Mouse (Mus musculus): Measurements from ENCODE around the gene Strada. TPM values are rescaled to one million over a fixed set of nuclear protein-coding genes. Genes with fewer than 3 reads are reported as not detected.
A peak's percentile ranks its signal among the peaks of the same experiment; 100 is the strongest.

The Strada gene
- polyA plus RNA-seq, 1 experiment from 2014 or later: 24.0 TPM

DNA sequence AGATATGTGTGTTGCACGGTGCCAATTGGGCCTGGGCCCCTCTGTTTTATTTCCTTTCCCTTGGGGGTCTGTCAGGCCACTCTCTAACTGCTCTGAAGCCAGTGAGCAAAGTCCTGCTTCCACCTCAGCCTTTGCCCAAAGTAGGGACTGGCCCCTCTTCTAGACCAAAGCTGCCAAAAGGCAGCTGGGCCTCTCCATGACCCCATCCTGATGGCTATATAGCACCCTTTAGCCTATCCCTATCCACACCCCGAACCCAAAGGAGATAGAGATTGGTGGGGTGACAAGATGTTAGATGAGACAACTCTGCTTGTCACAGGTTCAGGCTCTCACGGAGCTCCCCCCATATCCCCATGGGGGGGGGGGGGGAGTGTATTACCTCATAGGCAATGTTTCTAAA is 46.2 kb downstream of the Strada start:
- Histone ChIP-seq H3K4me2 (ENCODE audit: low read depth, low read length) (no peak overlapping the region), H3K9me3 (ENCODE audit: control insufficient read depth, low read length) (no peaks in the 10 kb centered on the region), H3K36me3 (ENCODE audit: control insufficient read depth, insufficient read depth, low read length) (peaks cover 72% of the 10 kb centered on the region), H3K4me3 (ENCODE audit: low read depth, low read length) (no peak overlapping the region), H3K27me3 (replicated peaks; ENCODE audit: control insufficient read depth, insufficient read depth, low read length) (no peaks in the 10 kb centered on the region), H3K27ac (replicated peaks; ENCODE audit: low read depth, low read length) (peak overlapping the region; percentile 33), H3K9ac (ENCODE audit: low read depth, low read length) (no peak overlapping the region), H3K4me1 (ENCODE audit: control insufficient read depth, insufficient read depth, low read length) (peaks cover 11% of the 10 kb centered on the region)
- ATAC-seq (ENCODE audit: low read depth): no peak
- 53% methylated on average over 3 of the region's 3 CpGs for WGBS
- DNase-seq (ENCODE audit: low spot score): no peak

DNA sequence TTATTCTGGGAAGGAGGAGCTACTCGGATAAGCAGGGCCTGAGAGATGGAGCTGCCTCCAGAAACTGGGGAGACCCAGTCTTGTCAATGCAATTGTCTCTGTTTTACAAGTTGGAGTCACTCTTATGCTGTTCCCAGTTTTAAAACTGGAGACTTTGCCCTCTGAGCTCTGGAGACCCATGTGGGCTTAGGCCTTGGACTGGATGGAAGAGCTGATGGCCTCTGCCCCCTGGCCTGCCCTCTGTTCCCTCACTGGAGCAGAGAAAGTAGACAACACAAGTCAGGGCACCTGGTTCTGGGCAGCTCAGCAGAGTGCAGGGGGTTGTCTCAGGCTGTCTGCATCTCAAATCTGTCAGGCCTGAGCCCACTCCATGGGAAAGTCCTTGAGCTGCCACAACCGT is 47.2 kb downstream of the Strada start:
- no peaks in the 10 kb centered on the region for H3K27me3 ChIP-seq (replicated peaks; ENCODE audit: control insufficient read depth, insufficient read depth, low read length)
- H3K9me3 ChIP-seq (ENCODE audit: control insufficient read depth, low read length): no peaks in the 10 kb centered on the region
- no peak overlapping the region for H3K4me3 ChIP-seq (ENCODE audit: low read depth, low read length)
- peaks cover 10% of the 10 kb centered on the region; the same call in 1 of the 2 replicates for H3K4me1 ChIP-seq (ENCODE audit: control insufficient read depth, insufficient read depth, low read length)
- 59% methylated on average over 2 of the region's 2 CpGs for WGBS
- H3K4me2 ChIP-seq (ENCODE audit: low read depth, low read length): no peak overlapping the region
- no peak for DNase-seq (ENCODE audit: low spot score)
- peaks cover 82% of the 10 kb centered on the region for H3K36me3 ChIP-seq (ENCODE audit: control insufficient read depth, insufficient read depth, low read length)
- no peak overlapping the region for H3K27ac ChIP-seq (replicated peaks; ENCODE audit: low read depth, low read length)
- ATAC-seq (ENCODE audit: low read depth): no peak
- no peak overlapping the region for H3K9ac ChIP-seq (ENCODE audit: low read depth, low read length)

DNA sequence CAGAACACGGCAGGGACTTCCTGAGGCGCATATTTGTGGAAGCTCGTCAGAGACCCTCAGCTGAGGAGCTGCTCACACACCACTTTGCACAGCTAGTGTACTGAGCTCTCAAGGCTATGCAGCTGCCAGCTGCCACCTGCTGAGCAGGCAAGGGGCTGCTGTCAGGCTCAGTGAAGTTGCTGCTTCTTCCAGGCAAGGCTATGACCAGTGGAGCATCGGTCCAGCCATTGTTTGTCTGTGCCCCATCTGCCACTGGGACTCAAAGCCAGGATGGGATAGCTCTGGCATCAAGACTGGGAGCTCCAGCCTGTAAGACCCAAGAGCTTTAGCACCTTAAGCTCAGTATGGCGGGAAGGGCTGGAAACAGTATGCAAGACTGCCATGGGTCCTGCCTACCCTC is 47.9 kb downstream of the Strada start:
- 79% methylated on average over 5 of the region's 5 CpGs for WGBS
- Histone ChIP-seq H3K27me3 (replicated peaks; ENCODE audit: control insufficient read depth, insufficient read depth, low read length) (no peaks in the 10 kb centered on the region), H3K27ac (replicated peaks; ENCODE audit: low read depth, low read length) (no peak overlapping the region), H3K4me3 (ENCODE audit: low read depth, low read length) (no peak overlapping the region), H3K4me1 (ENCODE audit: control insufficient read depth, insufficient read depth, low read length) (peaks cover 10% of the 10 kb centered on the region; the same call in 1 of the 2 replicates), H3K9ac (ENCODE audit: low read depth, low read length) (no peak overlapping the region), H3K36me3 (ENCODE audit: control insufficient read depth, insufficient read depth, low read length) (peaks cover 88% of the 10 kb centered on the region), H3K4me2 (ENCODE audit: low read depth, low read length) (no peak overlapping the region), H3K9me3 (ENCODE audit: control insufficient read depth, low read length) (no peaks in the 10 kb centered on the region)
- no peak for ATAC-seq (ENCODE audit: low read depth)
- no peak for DNase-seq (ENCODE audit: low spot score)

DNA sequence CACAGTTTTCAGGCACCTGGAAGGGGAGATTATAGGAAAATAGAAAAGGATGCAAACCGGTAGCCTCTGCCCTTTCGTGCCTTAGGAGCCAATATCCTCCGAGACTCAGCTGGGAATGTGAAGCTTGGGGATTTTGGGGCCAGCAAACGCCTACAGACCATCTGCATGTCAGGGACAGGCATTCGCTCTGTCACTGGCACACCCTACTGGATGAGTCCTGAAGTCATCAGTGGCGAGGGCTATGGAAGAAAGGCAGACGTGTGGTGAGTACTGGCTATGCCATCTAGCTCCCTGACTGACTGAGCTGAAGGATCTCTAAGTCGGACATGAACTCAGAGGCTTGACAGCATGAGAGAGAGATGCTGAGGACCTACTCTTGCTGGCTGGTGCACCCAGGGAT is 49.8 kb downstream of the Strada start:
- no peaks in the 10 kb centered on the region for H3K4me1 ChIP-seq (ENCODE audit: control insufficient read depth, insufficient read depth, low read length)
- no peak overlapping the region for H3K4me3 ChIP-seq (ENCODE audit: low read depth, low read length)
- no peak for ATAC-seq (ENCODE audit: low read depth)
- 81% methylated on average over 8 of the region's 8 CpGs for WGBS
- no peaks in the 10 kb centered on the region for H3K9me3 ChIP-seq (ENCODE audit: control insufficient read depth, low read length)
- peaks cover 92% of the 10 kb centered on the region for H3K36me3 ChIP-seq (ENCODE audit: control insufficient read depth, insufficient read depth, low read length)
- H3K27ac ChIP-seq (replicated peaks; ENCODE audit: low read depth, low read length): no peak overlapping the region
- H3K9ac ChIP-seq (ENCODE audit: low read depth, low read length): no peak overlapping the region
- no peaks in the 10 kb centered on the region for H3K27me3 ChIP-seq (replicated peaks; ENCODE audit: control insufficient read depth, insufficient read depth, low read length)
- DNase-seq (ENCODE audit: low spot score): no peak
- H3K4me2 ChIP-seq (ENCODE audit: low read depth, low read length): no peak overlapping the region

DNA sequence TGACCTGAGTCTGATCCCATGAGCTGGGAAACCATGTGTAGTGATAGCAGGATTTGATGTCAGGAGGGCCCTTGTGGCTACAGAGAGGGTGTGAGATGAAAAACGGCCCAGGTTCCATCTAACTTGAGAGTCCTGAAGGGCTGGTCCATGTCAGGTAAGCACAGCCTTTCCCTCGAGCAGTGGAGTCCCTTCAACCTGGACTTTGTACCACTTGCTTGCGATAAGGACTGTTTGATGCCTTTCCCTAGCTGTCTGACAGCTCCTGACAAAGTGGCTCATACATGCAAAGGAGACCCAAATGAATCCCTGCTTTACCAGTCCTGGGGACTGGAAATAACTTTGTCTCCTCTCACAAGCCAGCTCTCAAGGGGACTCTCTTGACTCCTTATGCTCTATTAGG is 50.7 kb downstream of the Strada start:
- Histone ChIP-seq H3K4me2 (ENCODE audit: low read depth, low read length) (no peak overlapping the region), H3K36me3 (ENCODE audit: control insufficient read depth, insufficient read depth, low read length) (peaks cover 91% of the 10 kb centered on the region), H3K4me1 (ENCODE audit: control insufficient read depth, insufficient read depth, low read length) (no peaks in the 10 kb centered on the region), H3K9me3 (ENCODE audit: control insufficient read depth, low read length) (no peaks in the 10 kb centered on the region), H3K27ac (replicated peaks; ENCODE audit: low read depth, low read length) (no peak overlapping the region), H3K27me3 (replicated peaks; ENCODE audit: control insufficient read depth, insufficient read depth, low read length) (no peaks in the 10 kb centered on the region), H3K9ac (ENCODE audit: low read depth, low read length) (no peak overlapping the region), H3K4me3 (ENCODE audit: low read depth, low read length) (no peak overlapping the region)
- no peak for ATAC-seq (ENCODE audit: low read depth)
- WGBS: 88% methylated on average over 3 of the region's 3 CpGs
- no peak for DNase-seq (ENCODE audit: low spot score)

DNA sequence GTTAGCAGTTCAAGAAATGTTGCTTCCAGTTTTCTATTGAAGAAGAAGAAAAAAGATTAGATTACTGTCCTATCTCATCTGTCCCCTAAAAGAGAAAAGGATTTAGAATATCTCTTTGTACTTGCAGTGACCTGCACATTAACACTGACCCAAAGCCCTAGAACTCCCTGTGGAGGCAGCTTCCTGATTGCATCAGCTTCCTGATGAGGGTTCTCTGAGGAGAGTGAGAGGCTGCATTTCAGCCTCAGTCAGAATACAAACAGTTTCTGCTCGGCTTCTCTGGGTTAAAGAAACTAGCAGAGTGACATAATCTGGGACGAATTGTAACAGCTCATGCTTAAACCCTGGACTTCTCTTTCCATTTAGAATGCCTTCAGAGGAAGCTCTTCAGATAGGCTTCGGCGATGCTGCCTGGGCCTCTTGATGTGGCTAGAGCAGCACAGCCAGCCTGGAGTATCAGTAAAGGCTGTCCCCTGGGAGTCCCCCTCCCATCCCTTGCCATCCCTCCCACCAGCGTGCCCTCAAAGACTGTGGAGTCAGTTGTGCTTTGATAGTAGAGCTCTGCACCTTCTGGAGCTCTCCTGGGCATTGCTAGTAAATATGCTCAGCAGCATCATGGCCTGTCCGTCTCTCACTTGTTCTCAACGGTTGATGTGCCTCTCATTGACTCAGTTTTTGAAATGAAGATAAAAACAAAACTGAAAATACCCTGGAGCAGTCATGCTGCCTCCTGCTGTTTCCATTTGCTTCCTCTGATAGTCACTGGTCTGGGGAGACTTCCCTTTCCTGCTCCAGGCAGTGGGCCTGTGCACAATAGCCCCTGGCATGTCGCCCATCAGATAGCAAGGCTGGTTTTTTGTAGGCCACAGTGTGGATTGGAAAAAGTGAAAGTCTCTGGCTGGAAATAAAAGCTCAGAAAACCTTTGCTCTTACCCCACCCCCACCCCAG is 67.1 kb downstream of the Strada start:
- Histone ChIP-seq H3K27me3 (replicated peaks; ENCODE audit: control insufficient read depth, insufficient read depth, low read length) (no peaks in the 10 kb centered on the region), H3K4me3 (ENCODE audit: low read depth, low read length) (no peak overlapping the region), H3K9me3 (ENCODE audit: control insufficient read depth, low read length) (no peaks in the 10 kb centered on the region), H3K36me3 (ENCODE audit: control insufficient read depth, insufficient read depth, low read length) (peaks cover 44% of the 10 kb centered on the region), H3K4me1 (ENCODE audit: control insufficient read depth, insufficient read depth, low read length) (peaks cover 3% of the 10 kb centered on the region; the same call in 1 of the 2 replicates), H3K9ac (ENCODE audit: low read depth, low read length) (0 out of 2 replicates have a peak overlapping the region, but pooled peaks have one; percentile 32), H3K27ac (replicated peaks; ENCODE audit: low read depth, low read length) (peak overlapping the region; percentile 68; the same call in 1 of the 2 replicates), H3K4me2 (ENCODE audit: low read depth, low read length) (no peak overlapping the region)
- DNase-seq (ENCODE audit: low spot score) (peak; percentile 68), ATAC-seq (ENCODE audit: low read depth) (no peak; the same call in 1 of the 2 replicates)
- WGBS: 35% methylated on average over 8 of the region's 8 CpGs

DNA sequence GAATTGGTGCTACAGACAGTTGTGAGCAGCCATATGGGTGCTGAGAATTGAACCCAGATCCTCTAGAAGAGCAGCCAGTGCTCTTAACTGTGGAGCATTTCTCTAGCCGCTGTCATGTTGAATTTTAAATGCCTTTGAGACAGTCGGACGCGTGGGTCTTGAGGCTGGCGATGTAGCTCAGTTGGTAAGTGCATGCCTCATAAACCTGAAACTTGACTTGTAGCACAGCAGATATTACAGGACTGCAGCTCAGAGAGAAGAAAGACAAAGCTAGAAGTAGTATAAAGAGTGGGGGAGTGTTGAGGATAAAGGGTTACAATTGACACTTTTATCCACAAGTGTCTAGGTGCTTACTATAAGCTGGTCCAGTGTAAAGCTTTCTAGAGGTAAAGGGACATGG is 69.5 kb downstream of the Strada start:
- H3K4me1 ChIP-seq (ENCODE audit: control insufficient read depth, insufficient read depth, low read length): peaks cover 3% of the 10 kb centered on the region; the same call in 1 of the 2 replicates
- H3K4me2 ChIP-seq (ENCODE audit: low read depth, low read length): no peak overlapping the region
- no peak overlapping the region for H3K9ac ChIP-seq (ENCODE audit: low read depth, low read length)
- H3K27ac ChIP-seq (replicated peaks; ENCODE audit: low read depth, low read length): no peak overlapping the region
- no peaks in the 10 kb centered on the region for H3K9me3 ChIP-seq (ENCODE audit: control insufficient read depth, low read length)
- peaks cover 52% of the 10 kb centered on the region for H3K36me3 ChIP-seq (ENCODE audit: control insufficient read depth, insufficient read depth, low read length)
- no peak for ATAC-seq (ENCODE audit: low read depth)
- no peaks in the 10 kb centered on the region for H3K27me3 ChIP-seq (replicated peaks; ENCODE audit: control insufficient read depth, insufficient read depth, low read length)
- H3K4me3 ChIP-seq (ENCODE audit: low read depth, low read length): no peak overlapping the region
- DNase-seq (ENCODE audit: low spot score): no peak
- 91% methylated on average over 5 of the region's 5 CpGs for WGBS

DNA sequence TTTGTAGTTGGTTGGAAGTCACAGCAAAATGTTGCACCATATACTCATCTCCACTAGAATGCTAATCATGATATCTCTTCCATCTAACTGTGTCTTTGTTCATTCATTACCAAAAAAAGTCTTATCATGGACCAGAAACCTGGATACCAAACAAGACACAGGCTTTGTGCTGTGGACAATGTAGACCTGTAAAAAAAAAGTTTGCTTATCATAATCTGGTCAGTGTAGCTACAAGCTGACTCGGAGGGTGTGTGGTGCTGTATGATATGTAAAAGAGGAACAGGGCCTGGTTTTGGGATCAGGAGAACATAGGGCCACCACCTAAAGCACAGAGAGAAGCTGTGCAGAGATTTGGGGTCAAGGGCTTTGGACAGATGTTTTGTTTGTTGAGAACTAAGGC is 72.5 kb downstream of the Strada start:
- ATAC-seq (ENCODE audit: low read depth) (no peak), DNase-seq (ENCODE audit: low spot score) (no peak)
- Histone ChIP-seq H3K9ac (ENCODE audit: low read depth, low read length) (no peak overlapping the region), H3K27ac (replicated peaks; ENCODE audit: low read depth, low read length) (no peak overlapping the region), H3K4me3 (ENCODE audit: low read depth, low read length) (no peak overlapping the region), H3K4me1 (ENCODE audit: control insufficient read depth, insufficient read depth, low read length) (no peaks in the 10 kb centered on the region), H3K27me3 (replicated peaks; ENCODE audit: control insufficient read depth, insufficient read depth, low read length) (no peaks in the 10 kb centered on the region), H3K4me2 (ENCODE audit: low read depth, low read length) (no peak overlapping the region), H3K9me3 (ENCODE audit: control insufficient read depth, low read length) (no peaks in the 10 kb centered on the region), H3K36me3 (ENCODE audit: control insufficient read depth, insufficient read depth, low read length) (peaks cover 46% of the 10 kb centered on the region)
- 92% methylated on average over 1 of the region's 1 CpGs for WGBS

Data from embryonic facial prominence, embryonic 14.5 days (tissue).